In genomic region chr6:5401394-5401793, GRCm38 (mm10) we compare ENCODE assay signal across 8 mouse cellular contexts. TPM values are rescaled to one million over a fixed set of nuclear protein-coding genes. Genes with fewer than 3 reads are reported as not detected.
A peak's percentile ranks its signal among the peaks of the same experiment; 100 is the strongest.
DNase-seq lines count a peak whose midpoint lies in the region; ATAC-seq and TF ChIP-seq lines count a peak whose summit lies in the region.

No protein-coding gene starts in this region.

- no peaks in the 10 kb centered on the region for H3K79me2 ChIP-seq in C2C12 (ENCODE audit: control insufficient read depth, insufficient read depth)

- no peaks in the 10 kb centered on the region for H3K4me1 ChIP-seq in embryonic facial prominence, embryonic 14.5 days (ENCODE audit: control insufficient read depth, insufficient read depth, low read length)
- H3K4me1 ChIP-seq in heart, embryonic 16.5 days (ENCODE audit: control insufficient read depth, insufficient read depth, low read length): peaks cover 2% of the 10 kb centered on the region

- peak; percentile 43 to 79 for DNase-seq in adrenal gland, adult (ENCODE audit: inconsistent age in 2 of 2, low spot score in 1 of 2)
- DNase-seq in embryonic facial prominence, embryonic 14.5 days (ENCODE audit: low spot score): peak; percentile 89
- DNase-seq in kidney, postnatal 25 days: peak; percentile 67 to 74
- peak; percentile 48 to 65 for DNase-seq in lung, adult 18-20 months
- peak; percentile 72 for DNase-seq in thymus, postnatal 25 days

- H3K4me2 ChIP-seq in embryonic facial prominence, embryonic 14.5 days (ENCODE audit: low read depth, low read length): no peak overlapping the region
- H3K4me2 ChIP-seq in heart, embryonic 16.5 days (ENCODE audit: low read depth, low read length): no peak overlapping the region

- H3K4me3 ChIP-seq in C2C12 (ENCODE audit: insufficient read depth, poor library complexity, severe bottlenecking): no peak overlapping the region
- no peak overlapping the region for H3K4me3 ChIP-seq in embryonic facial prominence, embryonic 14.5 days (ENCODE audit: low read depth, low read length)
- no peak overlapping the region for H3K4me3 ChIP-seq in heart, embryonic 16.5 days (ENCODE audit: low read length)

- no peak overlapping the region for H3K9ac ChIP-seq in embryonic facial prominence, embryonic 14.5 days (ENCODE audit: low read depth, low read length)
- H3K9ac ChIP-seq in heart, embryonic 16.5 days (ENCODE audit: low read length): no peak overlapping the region

- no peak overlapping the region for H3ac ChIP-seq in C2C12 (ENCODE audit: control insufficient read depth, insufficient read length, low read depth)

- no peaks in the 10 kb centered on the region for H3K9me3 ChIP-seq in embryonic facial prominence, embryonic 14.5 days (ENCODE audit: control insufficient read depth, low read length)
- no peaks in the 10 kb centered on the region for H3K9me3 ChIP-seq in heart, embryonic 16.5 days (replicated peaks; ENCODE audit: control insufficient read depth, low read length)

- H3K27me3 ChIP-seq in C2C12 (ENCODE audit: control insufficient read depth, insufficient read depth, insufficient read length): no peaks in the 10 kb centered on the region
- H3K27me3 ChIP-seq in embryonic facial prominence, embryonic 14.5 days (replicated peaks; ENCODE audit: control insufficient read depth, insufficient read depth, low read length): no peaks in the 10 kb centered on the region
- H3K27me3 ChIP-seq in heart, embryonic 16.5 days (ENCODE audit: control insufficient read depth, insufficient read depth, low read length): no peaks in the 10 kb centered on the region

- H3K27ac ChIP-seq in embryonic facial prominence, embryonic 14.5 days (replicated peaks; ENCODE audit: low read depth, low read length): no peak overlapping the region
- H3K27ac ChIP-seq in heart, embryonic 16.5 days (ENCODE audit: low read length): no peak overlapping the region

- H3K79me3 ChIP-seq in C2C12 (ENCODE audit: low read depth): no peaks in the 10 kb centered on the region

- WGBS in embryonic facial prominence, embryonic 14.5 days: 0% methylated on average over 3 of the region's 3 CpGs
- WGBS in heart, embryonic 16.5 days: 4% methylated on average over 3 of the region's 3 CpGs

- no peaks in the 10 kb centered on the region for H3K36me3 ChIP-seq in C2C12 (ENCODE audit: control insufficient read depth, insufficient read depth)
- H3K36me3 ChIP-seq in embryonic facial prominence, embryonic 14.5 days (ENCODE audit: control insufficient read depth, insufficient read depth, low read length): no peaks in the 10 kb centered on the region
- H3K36me3 ChIP-seq in heart, embryonic 16.5 days (ENCODE audit: control insufficient read depth, insufficient read depth): no peaks in the 10 kb centered on the region

- ATAC-seq in embryonic facial prominence, embryonic 14.5 days (ENCODE audit: low read depth): peak; percentile 76
- ATAC-seq in heart, embryonic 16.5 days (replicated peaks; ENCODE audit: extremely low read depth, insufficient read depth, low FRiP score): peak; percentile 58; the same call in 1 of the 2 replicates
- ATAC-seq in neutrophil, adult 5-6 weeks (ENCODE audit: extremely low read depth, insufficient number of reproducible peaks, low FRiP score, poor library complexity, severe bottlenecking): peak; percentile 86

- TF ChIP-seq CTCF in C2C12 (IDR thresholded peaks at IDR 0.05; ENCODE audit: control insufficient read depth, insufficient read depth, insufficient read length): peak; percentile 80

TF ChIP-seq in C2C12, 6 proteins besides CTCF, POLR2A, EP300 and RAD21:
- no peak for TF ChIP-seq CEBPB (IDR thresholded peaks at IDR 0.05; ENCODE audit: low read depth)

RNA-seq across cellular contexts. Expression of gene Asb4, which starts 18.2 kb away (rescaled TPM):
- 0.04 TPM for polyA plus RNA-seq in C2C12 (2012; fragmentation: generic; extraction: Trizol)
- 31.4 and 42.3 TPM in 2 replicates for polyA plus RNA-seq in embryonic facial prominence, embryonic 14.5 days (2014; fragmentation: Nextera tagmentation; extraction: Ambion mirVana)
- polyA plus RNA-seq in heart, embryonic 16.5 days (2015; fragmentation: Nextera tagmentation; extraction: Ambion mirVana): 26.5 TPM in 2 replicates
- total RNA-seq in neutrophil, adult 5-6 weeks (2017): not detected in 2 replicates

Comparison
In these comparisons a context has a peak if more than half of its experiments do, and no peak if none do; other contexts are left out.
1. RNA of gene Asb4, which starts 18.2 kb away (polyA plus RNA-seq): 31.4 to 42.3 TPM in embryonic facial prominence, embryonic 14.5 days and 26.5 TPM in heart, embryonic 16.5 days; 0.04 TPM in C2C12 (single experiment); every median in the first group is over 10 times any median in the second.
2. Peak in every context shown above with its lines, with median percentiles within 50 percentile points of each other: DNase-seq and ATAC-seq.